Mouse (Mus musculus) macrophage (primary cell): ENCODE results near the gene Adamts8. TPM values are rescaled to one million over a fixed set of nuclear protein-coding genes. Genes with fewer than 3 reads are reported as not detected.

ENCODE experiments used
- H3K27ac ChIP-seq: fragments of 350-480 bp; formaldehyde crosslinking; 2 replicates; pipeline ENCODE4 v1.9.0; 2021
- H3K36me3 ChIP-seq: fragments of 350-480 bp; formaldehyde crosslinking; 2 replicates; pipeline ENCODE4 v1.9.0; 2021; ENCODE audit errors: inconsistent target
- H3K4me3 ChIP-seq: fragments of 350-480 bp; formaldehyde crosslinking; 2 replicates; pipeline ENCODE4 v1.9.0; 2021; ENCODE audit errors: inconsistent target
- H3K79me2 ChIP-seq: fragments of 350-480 bp; formaldehyde crosslinking; 2 replicates; pipeline ENCODE4 v1.9.0; 2021; ENCODE audit errors: inconsistent target
- WGBS: methylation state at CpG from one replicate; pipeline ENCODE4 v1.1.7; 2026; ENCODE audit warnings: inconsistent platforms; ENCODE audit not compliant: missing documents; 5-methylcytosine and 5-hydroxymethylcytosine counted together
- polyA plus RNA-seq: library from polyadenylated mRNA; stranded (reverse); fragments of 250-400 nt; gene quantifications from 3 replicates; pipeline ENCODE4 v1.2.4, GENCODE M21; 2018; ENCODE audit warnings: inconsistent platforms
- total RNA-seq, 78 experiments: library from RNA; depleted of rRNA; stranded (reverse); fragments of 250-400 nt; gene quantifications; 1 replicate in 9 of 78; 2 replicates in 24 of 78; 3 replicates in 43 of 78; 4 replicates in 2 of 78; pipeline ENCODE4 v1.2.4; 2018; ENCODE audit warnings: inconsistent platforms in 56 of 78

Gene Adamts8
- total RNA-seq (2018; cell fraction: chromatin; rRNA removed) = under 1 TPM in 3 of 26 experiments, not detected in 23; 0.12 to 0.59 (median 0.34) TPM
- under 1 TPM in 2 of 26 experiments, not detected in 24; 0.03 to 0.24 TPM for total RNA-seq (2018; cell fraction: cytosol; rRNA removed)
- 1 to 10 TPM in 1 of 26 experiments, under 1 TPM in 1, not detected in 24; 0.86 to 1.0 TPM for total RNA-seq (2018; cell fraction: nucleus; rRNA removed)
- polyA plus RNA-seq = not detected in 3 replicates

DNA sequence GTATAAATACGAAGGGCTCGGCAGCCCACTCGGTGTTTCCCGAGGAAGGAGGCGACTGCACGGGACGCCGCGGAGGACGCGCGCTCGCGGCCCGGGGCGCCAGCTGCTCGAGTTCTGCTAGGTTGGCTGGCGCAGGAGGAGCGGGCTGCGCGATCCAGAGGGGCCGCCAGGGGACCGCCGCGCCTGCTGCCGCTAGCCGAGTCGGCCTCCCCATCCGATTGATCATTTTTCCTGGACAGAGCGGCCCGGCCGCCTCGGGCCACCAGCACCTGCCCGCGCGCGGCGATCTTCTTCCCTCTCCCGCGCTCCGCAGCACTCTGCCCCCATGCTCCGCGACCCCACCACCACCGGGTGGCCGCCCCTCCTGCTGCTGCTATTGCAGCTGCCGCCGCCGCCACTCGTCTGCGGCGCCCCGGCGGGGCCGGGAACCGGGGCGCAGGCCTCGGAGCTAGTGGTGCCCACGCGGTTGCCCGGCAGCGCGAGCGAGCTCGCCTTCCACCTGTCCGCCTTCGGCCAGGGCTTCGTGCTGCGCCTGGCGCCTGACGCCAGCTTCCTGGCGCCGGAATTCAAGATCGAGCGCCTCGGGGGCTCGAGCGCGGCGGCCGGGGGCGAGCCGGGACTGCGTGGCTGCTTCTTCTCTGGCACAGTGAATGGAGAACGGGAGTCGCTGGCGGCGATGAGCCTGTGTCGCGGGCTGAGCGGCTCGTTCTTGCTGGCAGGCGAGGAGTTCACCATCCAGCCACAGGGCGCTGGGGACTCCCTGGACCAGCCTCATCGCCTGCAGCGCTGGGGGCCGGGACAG is at the start of gene Adamts8:
Gene Adamts8 (plus strand): TSS at position 51 of the 802 bp plus-strand sequence.
- no peaks in the 10 kb centered on the region for H3K79me2 ChIP-seq
- H3K36me3 ChIP-seq = no peaks in the 10 kb centered on the region
- H3K27ac ChIP-seq = no peak within 1 kb of the TSS
- H3K4me3 ChIP-seq = no peak within 1 kb of the TSS
- 2% methylated on average over 88 of the region's 96 CpGs for WGBS

DNA sequence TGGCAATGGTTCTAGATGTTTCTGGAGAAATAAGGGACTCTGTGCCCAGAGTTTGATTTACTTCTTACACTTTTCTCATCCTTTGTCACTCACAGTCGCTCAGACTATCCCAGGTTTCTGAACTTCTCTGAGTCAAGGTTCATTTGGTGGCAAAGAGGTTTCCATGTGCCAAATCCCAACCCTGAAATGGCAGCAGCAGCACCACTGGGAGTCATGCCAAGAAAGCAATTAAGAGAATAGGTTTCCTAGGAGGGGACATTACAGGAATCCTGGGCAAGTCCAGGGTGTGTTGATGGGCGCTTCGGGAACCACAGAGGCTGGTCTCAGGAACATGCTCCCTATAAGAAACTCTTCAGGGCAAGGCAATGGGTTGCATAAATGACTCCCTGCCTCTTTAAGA is 46.7 kb upstream of the Adamts8 start:
- Histone ChIP-seq H3K27ac (no peak overlapping the region), H3K36me3 (no peaks in the 10 kb centered on the region), H3K4me3 (no peak overlapping the region), H3K79me2 (no peaks in the 10 kb centered on the region)
- 89% methylated on average over 3 of the region's 3 CpGs for WGBS

DNA sequence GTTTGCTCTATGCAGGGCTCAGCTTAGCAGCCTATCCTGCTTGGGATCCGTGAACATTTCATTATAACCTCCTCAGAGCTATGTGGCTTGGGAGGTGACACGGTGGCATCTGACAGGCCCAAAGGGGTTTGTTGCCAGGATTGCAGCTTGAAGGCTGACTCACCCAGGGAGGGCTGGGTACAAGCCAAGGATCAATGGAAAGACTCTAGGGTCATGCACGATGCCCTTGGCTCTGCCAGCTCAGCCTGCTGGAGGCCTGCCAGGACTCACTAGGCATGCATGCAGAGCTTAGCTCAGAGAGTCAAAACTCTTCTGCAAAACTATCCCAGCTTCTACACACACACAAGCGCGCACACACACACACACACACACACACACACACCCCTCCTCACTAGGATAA is 45.6 kb upstream of the Adamts8 start:
- Histone ChIP-seq H3K27ac (no peak overlapping the region), H3K36me3 (no peaks in the 10 kb centered on the region), H3K4me3 (no peak overlapping the region), H3K79me2 (no peaks in the 10 kb centered on the region)
- WGBS = 74% methylated on average over 5 of the region's 5 CpGs

DNA sequence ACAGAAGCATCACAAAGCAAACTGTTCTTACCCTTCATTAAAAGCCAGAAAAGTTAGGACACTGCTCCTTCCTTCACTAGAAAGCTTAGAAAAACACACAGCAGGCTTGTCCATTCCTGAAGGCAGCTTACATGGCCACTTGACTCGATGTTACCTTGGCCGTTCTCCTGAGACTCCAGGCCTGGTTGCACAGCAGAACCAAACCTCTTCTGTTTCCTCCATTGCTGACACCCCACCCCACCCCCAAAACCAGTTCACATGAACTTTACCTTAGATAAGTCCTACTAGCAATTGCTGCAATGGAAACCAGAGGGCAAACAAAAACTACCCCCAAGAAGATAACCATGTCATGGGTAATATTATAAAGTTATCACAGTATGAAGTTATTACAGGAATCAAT is 45.2 kb upstream of the Adamts8 start:
- 94% methylated on average over 2 of the region's 2 CpGs for WGBS
- Histone ChIP-seq H3K4me3 (no peak overlapping the region), H3K27ac (no peak overlapping the region), H3K79me2 (no peaks in the 10 kb centered on the region), H3K36me3 (no peaks in the 10 kb centered on the region)

DNA sequence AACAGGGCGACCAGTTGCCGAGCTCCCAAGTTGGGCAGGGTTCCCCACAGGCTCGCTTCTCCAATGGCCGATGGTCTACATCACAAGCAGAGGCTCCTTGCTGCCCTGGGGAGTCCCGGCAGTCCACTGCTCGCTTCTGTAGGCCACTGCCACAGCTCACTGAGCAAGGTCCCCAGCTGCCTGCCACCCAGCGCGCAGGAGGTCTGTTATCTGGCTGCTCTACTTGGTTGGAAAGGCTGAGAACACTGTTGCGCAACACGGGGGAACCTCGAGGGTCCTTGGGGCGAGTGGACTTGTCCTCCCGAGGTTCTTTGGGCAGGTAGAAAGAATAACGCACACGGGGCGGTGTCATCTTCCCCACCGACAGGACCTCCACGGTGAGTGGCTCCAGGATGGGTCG is 40.2 kb upstream of the Adamts8 start:
- no peak overlapping the region for H3K4me3 ChIP-seq
- no peaks in the 10 kb centered on the region for H3K36me3 ChIP-seq
- WGBS = 92% methylated on average over 19 of the region's 19 CpGs
- no peak overlapping the region for H3K27ac ChIP-seq
- no peaks in the 10 kb centered on the region for H3K79me2 ChIP-seq

DNA sequence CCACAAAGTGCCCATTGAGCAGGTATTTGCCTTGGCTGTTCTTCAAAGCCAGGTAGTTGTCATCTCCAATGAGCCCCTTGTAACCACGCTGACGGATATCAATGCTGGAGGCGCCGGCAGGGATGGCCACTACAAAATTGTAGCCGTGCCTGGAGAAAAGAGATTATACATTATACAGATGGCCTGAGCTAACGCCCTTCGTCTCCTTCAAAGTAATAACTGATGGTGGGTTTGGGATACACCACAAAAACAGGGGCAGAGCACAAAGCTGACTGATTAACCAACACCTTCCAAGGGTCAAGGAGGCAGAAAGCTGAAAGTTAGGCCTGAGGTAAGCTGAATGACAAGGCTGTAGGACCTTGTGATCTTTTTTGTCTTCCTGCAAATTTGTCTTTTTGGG is 39.7 kb upstream of the Adamts8 start:
- H3K4me3 ChIP-seq = no peak overlapping the region
- H3K27ac ChIP-seq = no peak overlapping the region
- H3K36me3 ChIP-seq = no peaks in the 10 kb centered on the region
- 92% methylated on average over 7 of the region's 7 CpGs for WGBS
- no peaks in the 10 kb centered on the region for H3K79me2 ChIP-seq

DNA sequence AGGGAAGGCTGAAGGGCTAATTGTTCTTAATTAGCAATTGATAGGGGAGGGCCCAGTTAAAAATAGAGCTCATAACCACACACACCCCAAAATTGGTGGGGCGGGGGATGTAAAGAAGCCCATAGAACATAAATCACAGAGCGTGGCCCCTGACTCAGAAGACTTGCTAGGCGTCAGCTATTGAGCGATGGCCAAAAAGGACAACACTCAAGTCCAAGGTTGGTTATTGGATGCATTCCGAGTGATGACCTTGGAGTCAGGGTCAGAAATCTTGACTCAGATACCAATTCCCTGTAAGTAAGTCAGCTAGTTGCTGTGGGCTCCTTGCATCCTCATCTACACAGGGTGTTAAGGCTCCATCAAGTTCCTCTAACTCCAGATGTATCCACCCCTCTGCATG is 39.1 kb upstream of the Adamts8 start:
- no peaks in the 10 kb centered on the region for H3K36me3 ChIP-seq

DNA sequence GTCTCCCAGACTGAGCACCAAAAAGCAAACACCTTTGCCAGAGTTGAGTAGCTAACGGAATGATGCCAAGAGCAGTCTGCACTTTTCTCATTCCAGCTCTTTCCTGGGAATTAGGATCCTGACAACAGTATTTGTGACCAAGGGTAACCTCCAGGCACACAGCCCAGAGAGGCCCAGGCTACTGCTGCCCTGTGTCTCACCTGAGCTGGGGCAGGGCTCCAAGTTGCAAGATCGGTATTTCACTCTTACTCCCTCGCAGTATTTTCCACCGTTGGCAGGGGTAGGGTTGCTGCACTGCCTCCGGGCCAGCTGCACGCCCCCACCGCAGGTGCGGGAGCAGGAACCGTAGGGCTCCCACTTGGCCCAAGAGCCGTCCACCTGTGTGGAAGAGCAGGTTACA is 36.5 kb upstream of the Adamts8 start:
- Histone ChIP-seq H3K79me2 (no peaks in the 10 kb centered on the region), H3K4me3 (no peak overlapping the region), H3K36me3 (no peaks in the 10 kb centered on the region), H3K27ac (no peak overlapping the region)
- 95% methylated on average over 10 of the region's 10 CpGs for WGBS

More for the DNA sequence above, 39.1 kb upstream of the Adamts8 start:
- Histone ChIP-seq H3K4me3 (no peak overlapping the region), H3K27ac (no peak overlapping the region), H3K79me2 (no peaks in the 10 kb centered on the region)
- WGBS = 86% methylated on average over 5 of the region's 5 CpGs

DNA sequence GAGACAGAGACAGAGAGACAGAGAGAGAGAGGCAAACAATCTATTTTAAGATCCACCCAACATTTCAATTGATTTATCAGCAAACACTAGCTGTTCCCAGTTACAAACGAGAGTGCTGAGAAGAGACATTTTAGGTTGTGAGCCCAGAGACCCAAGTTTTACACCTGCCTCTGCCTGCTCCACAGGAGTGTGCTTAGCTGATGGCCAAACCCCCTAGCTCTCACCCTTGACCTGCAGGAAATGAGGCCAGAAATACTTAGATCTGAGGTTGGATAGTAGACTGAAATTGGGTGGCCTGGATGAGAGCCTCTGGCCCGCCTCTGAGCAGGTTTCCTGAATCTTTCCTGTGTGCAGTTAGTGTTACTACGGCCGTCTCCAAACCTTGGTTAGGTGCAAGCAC is 35.9 kb upstream of the Adamts8 start:
- no peaks in the 10 kb centered on the region for H3K79me2 ChIP-seq
- 81% methylated on average over 4 of the region's 4 CpGs for WGBS
- H3K4me3 ChIP-seq = no peak overlapping the region
- H3K36me3 ChIP-seq = no peaks in the 10 kb centered on the region
- H3K27ac ChIP-seq = no peak overlapping the region

DNA sequence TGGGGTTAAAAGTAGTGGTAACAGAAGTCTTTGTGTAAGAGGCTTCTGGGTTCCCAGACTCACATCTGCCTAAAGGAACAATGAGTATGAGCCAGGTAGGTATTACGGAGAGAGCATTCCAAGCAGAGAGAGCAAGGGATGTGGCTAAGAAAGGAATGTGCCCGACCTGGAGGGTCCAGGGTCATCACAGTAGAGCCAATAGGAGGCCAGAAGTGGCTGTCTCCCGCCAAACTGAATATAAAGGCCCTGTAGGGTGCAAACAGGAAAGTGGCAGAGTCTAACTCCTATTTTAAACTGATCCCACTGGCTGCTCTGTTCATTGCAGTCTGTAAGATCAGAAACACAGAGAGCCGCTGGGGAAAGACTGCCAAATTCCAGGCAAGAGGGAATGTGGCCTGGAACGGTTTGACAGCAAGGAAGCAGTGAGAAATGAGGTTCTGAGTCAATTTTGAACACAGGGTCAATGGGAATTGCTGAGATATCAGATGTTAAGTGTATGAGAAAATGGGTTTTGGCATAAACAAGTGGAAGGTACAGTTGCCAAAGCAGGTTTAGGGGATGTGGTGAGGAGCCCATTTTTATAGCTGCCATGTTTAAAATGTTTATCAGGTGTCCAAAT is 34.6 kb upstream of the Adamts8 start:
- 67% methylated on average over 5 of the region's 5 CpGs for WGBS
- no peaks in the 10 kb centered on the region for H3K79me2 ChIP-seq
- no peaks in the 10 kb centered on the region for H3K36me3 ChIP-seq
- H3K4me3 ChIP-seq = no peak overlapping the region
- no peak overlapping the region for H3K27ac ChIP-seq

DNA sequence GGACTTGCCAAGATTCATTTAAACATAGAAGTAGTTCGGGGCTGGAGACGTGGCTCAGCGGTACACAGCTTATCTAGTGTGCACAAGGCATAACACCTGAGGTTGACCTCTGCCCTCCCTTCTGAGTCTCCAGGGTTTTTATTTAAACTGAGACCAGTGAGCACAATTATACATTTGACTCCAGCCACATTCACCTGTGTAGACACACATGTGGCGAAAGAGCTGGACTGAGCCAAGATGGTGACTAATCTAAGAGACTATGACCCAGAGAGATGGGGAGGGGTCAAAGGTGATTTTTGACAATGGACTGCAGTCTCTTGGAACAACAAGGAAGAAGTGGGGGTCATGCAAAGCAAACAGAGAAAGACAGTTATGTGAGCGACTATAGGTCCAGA is 34.1 kb upstream of the Adamts8 start:
- H3K27ac ChIP-seq = no peak overlapping the region
- H3K36me3 ChIP-seq = no peaks in the 10 kb centered on the region
- no peak overlapping the region for H3K4me3 ChIP-seq
- WGBS = 83% methylated on average over 5 of the region's 5 CpGs
- no peaks in the 10 kb centered on the region for H3K79me2 ChIP-seq

DNA sequence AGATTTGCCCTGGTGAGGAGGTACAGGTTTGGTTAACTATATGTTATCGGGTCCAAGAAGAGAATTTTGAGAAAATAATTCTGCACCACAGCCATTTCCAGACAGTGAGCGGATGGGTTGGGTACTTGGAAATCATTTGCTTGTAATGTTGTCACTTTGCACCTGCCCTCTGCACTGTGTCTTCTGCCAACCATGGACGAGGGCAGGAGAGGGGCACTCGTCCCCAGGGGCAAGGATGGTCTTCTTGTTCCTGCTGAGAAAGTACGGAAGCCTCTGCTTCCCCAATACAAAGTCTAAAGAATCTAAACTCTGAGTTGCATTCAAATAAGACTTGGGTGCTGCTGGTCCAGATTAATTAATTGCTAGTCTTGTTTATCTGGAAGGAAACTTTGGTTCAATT is 33.4 kb upstream of the Adamts8 start:
- H3K4me3 ChIP-seq = no peak overlapping the region
- 75% methylated on average over 5 of the region's 5 CpGs for WGBS

DNA sequence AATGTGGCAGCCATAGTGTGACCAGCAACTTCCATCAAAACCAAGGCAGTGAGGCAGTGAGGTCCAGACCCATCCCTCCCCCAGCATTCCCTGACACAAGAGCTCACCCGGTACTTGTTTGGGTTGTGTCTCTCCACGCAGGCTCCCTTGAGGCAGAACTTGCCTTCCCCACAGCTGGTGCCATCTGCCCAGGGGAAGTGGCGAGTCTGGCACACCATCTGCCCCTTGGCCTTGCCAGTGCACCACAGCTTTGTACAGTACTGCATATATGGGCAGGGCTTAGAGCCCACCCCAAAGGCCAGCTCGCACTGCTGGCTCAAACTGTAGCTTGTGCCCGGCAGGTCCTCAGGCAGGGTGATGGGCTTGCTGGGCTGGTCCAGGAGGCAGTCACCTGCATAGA is 31.9 kb upstream of the Adamts8 start:
- no peak overlapping the region for H3K4me3 ChIP-seq
- 86% methylated on average over 5 of the region's 5 CpGs for whole genome bisulfite sequencing
- no peak overlapping the region for H3K27ac ChIP-seq
- H3K79me2 ChIP-seq = no peaks in the 10 kb centered on the region
- H3K36me3 ChIP-seq = no peaks in the 10 kb centered on the region

More for the DNA sequence above, 33.4 kb upstream of the Adamts8 start:
- H3K79me2 ChIP-seq = no peaks in the 10 kb centered on the region
- H3K36me3 ChIP-seq = no peaks in the 10 kb centered on the region
- no peak overlapping the region for H3K27ac ChIP-seq

DNA sequence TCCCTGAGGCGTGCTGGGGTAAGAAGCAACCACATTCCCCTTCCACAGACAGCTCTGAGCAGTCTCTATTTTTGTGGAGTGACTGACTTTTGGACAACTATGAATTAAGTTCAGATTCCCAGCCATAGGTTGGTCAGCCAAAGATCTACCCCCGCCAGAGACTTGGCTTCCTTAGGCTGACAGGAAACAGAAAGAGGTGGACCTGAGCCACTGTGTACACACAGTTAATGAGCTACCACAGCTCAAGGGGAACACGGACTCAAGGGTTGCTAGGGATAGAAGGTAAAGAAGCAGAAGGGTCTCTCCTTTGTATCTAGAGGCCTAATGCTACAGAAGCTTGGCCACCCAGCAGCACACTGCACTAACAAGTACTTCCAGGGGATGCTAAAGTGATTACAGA is 30.2 kb upstream of the Adamts8 start:
- no peaks in the 10 kb centered on the region for H3K36me3 ChIP-seq
- 46% methylated on average over 3 of the region's 3 CpGs for WGBS
- no peak overlapping the region for H3K4me3 ChIP-seq
- H3K27ac ChIP-seq = no peak overlapping the region
- no peaks in the 10 kb centered on the region for H3K79me2 ChIP-seq

DNA sequence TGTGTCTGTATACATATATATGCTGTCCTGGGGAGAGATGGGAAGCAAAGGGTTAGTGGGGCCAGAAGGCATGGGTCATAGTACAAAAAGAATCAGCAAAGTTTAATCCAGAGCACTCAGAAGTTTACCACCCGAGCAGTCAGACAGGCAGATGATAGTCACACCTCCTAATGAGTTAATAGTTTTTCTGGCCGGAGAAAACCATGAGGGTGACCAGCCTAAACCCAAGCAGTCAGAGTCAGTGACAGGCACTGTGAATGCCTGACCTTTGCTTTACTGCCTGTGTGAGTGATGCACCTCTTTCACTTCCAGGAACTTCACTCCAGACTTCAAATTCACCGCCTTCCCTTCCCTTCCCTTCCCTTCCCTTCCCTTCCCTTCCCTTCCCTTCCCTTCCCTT is 28.9 kb upstream of the Adamts8 start:
- 63% methylated on average over 2 of the region's 3 CpGs for WGBS
- H3K4me3 ChIP-seq = no peak overlapping the region
- no peak overlapping the region for H3K27ac ChIP-seq
- H3K36me3 ChIP-seq = no peaks in the 10 kb centered on the region
- no peaks in the 10 kb centered on the region for H3K79me2 ChIP-seq
